Mouse (Mus musculus) left cerebral cortex, adult 8-10 months (tissue): Measurements from ENCODE around the gene Olfr808. TPM values are rescaled to one million over a fixed set of nuclear protein-coding genes. Genes with fewer than 3 reads are reported as not detected.

ENCODE experiments used
- DNase-seq, 2 experiments: peaks; one replicate each; pipeline ENCODE4 v3.0.0; 2022; ENCODE audit warnings: low spot score in 2 of 2
- microRNA-seq, 2 experiments: library from miRNA; unstranded; fragments of <30 nt; microRNA quantifications; one replicate each; pipeline ENCODE4 v1.2.0; 2022
- total RNA-seq, 4 experiments: library from RNA; stranded (reverse); gene quantifications; 2 replicates each; pipeline ENCODE4 v1.2.4; 2022

Gene Olfr808
- total RNA-seq, result not detected

DNA sequence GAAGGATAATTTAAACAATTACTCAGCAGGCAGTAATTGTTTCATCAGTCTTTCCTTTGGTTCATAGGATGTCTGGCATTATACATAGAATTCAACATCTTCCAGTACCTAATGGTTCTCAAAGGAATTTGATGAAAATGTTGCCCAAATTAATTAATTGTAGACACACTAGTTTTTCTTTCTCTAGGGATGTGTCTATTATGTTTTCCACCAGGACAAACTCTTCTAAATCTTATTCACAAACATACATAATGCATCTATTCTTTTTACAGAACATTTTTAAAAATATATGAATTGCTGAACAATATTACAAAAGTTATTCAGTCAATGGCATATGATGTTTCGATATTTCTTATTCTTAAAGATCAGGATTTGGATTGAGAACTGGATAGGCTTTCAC lies at the start of gene Olfr808:
Olfr808 (plus strand) TSS at position 301 of the 400 bp plus-strand sequence.
- DNase-seq, result no peak

GRCm38 (mm10) chr10:129729275-129729674 lies 36.0 kb upstream of the Olfr808 start, which contains the start of gene Olfr805:
TSS of gene Olfr805 (minus strand) at chr10:129729375.
- DNase-seq, result no peak

- DNase-seq, result no peak
Observed at GRCm38 (mm10) chr10:129741821-129742220, 23.5 kb upstream of the Olfr808 start, which contains the start of gene Olfr806. TSS of gene Olfr806 (minus strand) at chr10:129741921.

DNA sequence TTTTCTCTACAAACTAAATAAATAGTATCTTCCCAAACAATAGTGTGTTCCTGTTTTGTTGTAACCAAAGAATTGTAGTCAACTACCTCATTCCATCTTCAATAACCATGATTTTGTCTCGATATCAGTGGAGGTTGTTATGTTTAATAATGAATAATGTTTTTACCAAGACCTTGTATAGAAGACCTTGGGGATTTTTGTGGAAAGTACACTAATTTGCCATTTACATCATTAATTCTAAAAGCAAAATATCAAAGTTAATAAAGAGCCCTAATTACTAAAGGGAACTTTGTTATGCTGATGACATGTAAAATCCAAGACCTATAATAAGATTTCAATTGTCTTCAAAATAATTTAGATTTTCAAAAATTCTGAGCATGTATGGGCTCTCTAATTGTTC lies 7.6 kb upstream of the Olfr808 start, which contains the start of gene Olfr807:
Olfr807 (minus strand) TSS at position 101 of the 400 bp plus-strand sequence.
- no peak for DNase-seq

DNA sequence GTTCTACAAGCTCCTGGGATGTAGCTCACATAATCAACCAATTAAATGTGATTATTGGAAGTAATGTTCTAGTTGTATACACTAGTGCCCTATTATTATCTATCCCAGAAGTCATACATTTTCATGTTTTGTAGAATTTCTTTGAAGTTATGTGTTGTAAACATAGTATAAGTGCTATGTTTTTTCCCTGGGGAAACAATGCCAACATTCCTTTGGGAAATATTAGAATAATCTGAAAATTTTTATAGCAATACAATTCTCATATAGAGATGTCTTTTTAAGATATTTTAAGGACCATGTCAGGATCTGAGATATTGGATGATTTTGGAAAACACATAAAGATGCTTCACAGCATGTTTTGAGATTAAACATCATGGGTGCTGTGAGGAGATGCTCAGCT lies 9.1 kb downstream of the Olfr808 start, which contains the start of gene Olfr809:
Olfr809 (plus strand) TSS at position 301 of the 400 bp plus-strand sequence.
- no peak for DNase-seq

- DNase-seq, result no peak
Observed at GRCm38 (mm10) chr10:129778123-129778522, 12.8 kb downstream of the Olfr808 start.

GRCm38 (mm10) chr10:129794817-129795216 lies 29.5 kb downstream of the Olfr808 start, which contains the start of gene Olfr810:
TSS of gene Olfr810 (minus strand) at chr10:129794917.
- DNase-seq, result no peak

DNA sequence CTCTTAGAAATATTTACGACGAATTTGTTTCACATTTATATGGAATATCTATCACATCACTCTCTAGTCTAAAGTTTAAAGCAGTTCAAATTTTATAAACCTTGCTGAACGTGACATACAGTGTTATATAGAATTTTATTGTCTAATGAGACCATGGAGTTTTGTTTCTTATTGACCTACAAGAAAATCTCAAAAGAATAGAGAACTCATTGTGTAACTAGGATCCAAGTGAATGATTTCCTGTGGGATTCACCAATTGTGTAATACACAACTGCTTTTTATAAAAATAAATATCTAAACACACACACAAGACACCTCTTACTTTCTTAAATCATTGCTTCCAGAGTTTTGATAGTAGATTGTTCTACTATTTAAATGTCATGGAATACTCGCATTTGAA lies 39.0 kb downstream of the Olfr808 start, which contains the start of gene Olfr811:
Olfr811 (minus strand) TSS at position 101 of the 400 bp plus-strand sequence.
- no peak for DNase-seq

Small RNA genes within 50 kb of the gene (microRNA-seq; reads per million reads assigned to microRNA genes)
- gene Gm24485, result 0 reads per million in 2 experiments

Other genes starting within 250 kb of the Olfr808 start
- not detected for gene Olfr791, start 243.7 kb upstream of the Olfr808 start, total RNA-seq
- gene Olfr792, start 226.3 kb upstream of the Olfr808 start, total RNA-seq, result not detected
- gene Olfr794, start 197.8 kb upstream of the Olfr808 start, total RNA-seq, result not detected
- gene Olfr796, start 152.9 kb upstream of the Olfr808 start, total RNA-seq, result not detected
- not detected for gene Olfr798, start 137.5 kb upstream of the Olfr808 start, total RNA-seq
- not detected for gene Olfr799, start 128.0 kb upstream of the Olfr808 start, total RNA-seq
- gene Olfr800, start 107.8 kb upstream of the Olfr808 start, total RNA-seq, result not detected
- gene Olfr801, start 91.6 kb upstream of the Olfr808 start, total RNA-seq, result not detected
- under 1 TPM in 1 of 4 experiments, not detected in 3; 0.11 TPM for gene Olfr802, start 77.3 kb upstream of the Olfr808 start, total RNA-seq
- gene Olfr803, start 71.2 kb upstream of the Olfr808 start, total RNA-seq, result not detected
- not detected for gene Olfr804, start 62.3 kb upstream of the Olfr808 start, total RNA-seq
- gene Olfr805, start 36.1 kb upstream of the Olfr808 start, total RNA-seq, result not detected
- gene Olfr806, start 23.6 kb upstream of the Olfr808 start, total RNA-seq, result not detected
- gene Olfr807, start 7.7 kb upstream of the Olfr808 start, total RNA-seq, result not detected
- gene Olfr809, start 9.2 kb downstream of the Olfr808 start, total RNA-seq, result not detected
- not detected for gene Olfr810, start 29.4 kb downstream of the Olfr808 start, total RNA-seq
- not detected for gene Olfr811, start 38.9 kb downstream of the Olfr808 start, total RNA-seq
- not detected for gene Olfr812, start 80.6 kb downstream of the Olfr808 start, total RNA-seq
- gene Olfr813, start 89.9 kb downstream of the Olfr808 start, total RNA-seq, result not detected
- not detected for gene Olfr814, start 114.4 kb downstream of the Olfr808 start, total RNA-seq
- not detected for gene Olfr815, start 140.4 kb downstream of the Olfr808 start, total RNA-seq
- not detected for gene Olfr816, start 150.1 kb downstream of the Olfr808 start, total RNA-seq
- gene Olfr818, start 183.6 kb downstream of the Olfr808 start, total RNA-seq, result not detected
- gene Olfr819, start 201.8 kb downstream of the Olfr808 start, total RNA-seq, result not detected
- not detected for gene Olfr247, start 210.7 kb downstream of the Olfr808 start, total RNA-seq
- not detected for gene Gm10310, start 219.6 kb downstream of the Olfr808 start, total RNA-seq
- not detected for gene Olfr820, start 247.1 kb downstream of the Olfr808 start, total RNA-seq